Mouse (Mus musculus): ENCODE measurements around the gene Igf1r.

Igf1r gene

GRCm38 (mm10) chr7:67952777-67953700, at the start of gene Igf1r:
Gene Igf1r, plus strand, starts transcription at chr7:67952827.
- peak; percentile 73 for DNase-seq

DNA sequence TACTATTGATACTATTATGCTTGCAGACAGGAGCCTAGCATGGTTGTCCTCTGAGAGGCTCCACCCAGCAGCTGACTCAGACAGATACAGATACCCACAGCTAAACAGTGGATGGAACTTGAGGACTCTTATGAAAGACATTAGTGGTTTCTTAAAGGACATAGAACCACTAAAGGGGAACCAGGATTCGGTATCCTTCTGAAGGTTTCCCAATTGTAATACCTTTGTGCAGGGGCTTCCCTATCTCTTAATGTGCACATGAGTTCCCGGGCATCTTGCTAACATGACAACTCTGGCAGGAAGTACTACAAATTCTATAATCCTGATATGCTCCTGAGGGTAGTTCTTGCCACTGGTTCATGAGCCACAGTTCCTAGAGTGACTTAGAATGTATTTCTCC, 46.3 kb upstream of the Igf1r start:
- no peak for DNase-seq

- no peak for DNase-seq
Observed at GRCm38 (mm10) chr7:67907786-67908400, 44.7 kb upstream of the Igf1r start.

GRCm38 (mm10) chr7:67910528-67910927, 42.1 kb upstream of the Igf1r start:
- DNase-seq: no peak

DNA sequence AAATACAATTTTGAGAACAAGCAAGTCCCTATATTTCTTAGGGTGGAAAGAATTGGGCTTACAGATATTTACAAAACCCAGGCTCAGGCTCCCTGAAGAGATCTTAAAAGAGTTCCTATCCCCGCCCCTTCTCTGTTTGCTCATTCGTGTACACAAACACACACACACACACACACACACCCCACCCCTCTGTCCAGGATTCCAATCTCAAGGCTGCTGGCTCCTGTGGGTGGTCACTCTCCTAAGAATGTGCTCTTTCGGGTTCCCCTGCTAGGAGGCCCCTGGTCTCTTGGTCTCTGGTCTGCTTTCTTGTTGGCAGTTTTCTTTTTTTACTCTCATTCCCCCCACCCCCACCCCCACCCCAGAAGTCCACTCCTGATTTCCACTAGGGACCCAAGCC, 41.7 kb upstream of the Igf1r start:
- DNase-seq: no peak

- DNase-seq: no peak
Observed at GRCm38 (mm10) chr7:67911841-67912240, 40.8 kb upstream of the Igf1r start.

- no peak for DNase-seq
Observed at GRCm38 (mm10) chr7:67916960-67917359, 35.7 kb upstream of the Igf1r start.

DNA sequence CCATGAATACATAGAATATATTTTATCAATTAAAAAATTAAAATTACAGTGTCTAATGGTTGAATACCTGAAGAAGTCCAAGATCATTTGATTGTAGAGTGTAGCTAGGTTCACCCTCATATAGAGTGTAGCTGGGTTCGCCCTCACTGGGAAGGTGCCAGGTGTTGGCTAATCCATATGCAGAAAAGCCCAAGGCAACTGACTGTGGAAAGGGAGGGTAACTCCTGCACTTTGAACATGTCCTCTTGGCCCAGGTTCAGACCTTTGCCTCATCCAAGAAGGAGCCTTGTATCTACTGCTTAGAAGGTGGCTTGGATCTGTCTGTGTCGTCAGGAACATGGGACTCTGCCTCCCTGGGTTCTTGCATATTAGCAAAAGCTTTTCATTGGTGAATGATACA, 34.9 kb upstream of the Igf1r start:
- no peak for DNase-seq

DNA sequence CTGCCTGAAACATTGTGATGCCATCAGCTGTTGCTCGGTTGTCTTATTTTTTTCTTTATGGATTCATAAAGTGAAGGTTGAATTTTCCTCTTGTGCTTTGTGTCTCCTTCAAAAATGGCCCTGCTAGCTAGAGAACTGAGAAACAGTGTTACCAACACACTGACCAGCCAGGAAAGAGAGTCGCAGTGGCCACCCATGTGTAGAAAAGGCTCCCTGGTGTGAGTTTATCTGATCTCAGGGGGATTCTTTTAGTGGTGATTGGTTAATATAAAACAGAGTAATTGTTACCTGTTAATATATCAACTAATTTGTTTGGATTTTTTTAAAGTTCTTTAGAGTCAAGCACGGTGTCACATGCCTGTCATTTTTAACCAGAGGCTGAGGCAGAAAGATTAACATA, 33.2 kb upstream of the Igf1r start:
- no peak for DNase-seq

GRCm38 (mm10) chr7:67924215-67924614, 28.4 kb upstream of the Igf1r start:
- DNase-seq: no peak

- DNase-seq: no peak
Observed at GRCm38 (mm10) chr7:67930132-67930531, 22.5 kb upstream of the Igf1r start.

- no peak for DNase-seq
Observed at GRCm38 (mm10) chr7:67936801-67937200, 15.8 kb upstream of the Igf1r start.

- no peak for DNase-seq
Observed at GRCm38 (mm10) chr7:67943805-67944204, 8.8 kb upstream of the Igf1r start.

DNA sequence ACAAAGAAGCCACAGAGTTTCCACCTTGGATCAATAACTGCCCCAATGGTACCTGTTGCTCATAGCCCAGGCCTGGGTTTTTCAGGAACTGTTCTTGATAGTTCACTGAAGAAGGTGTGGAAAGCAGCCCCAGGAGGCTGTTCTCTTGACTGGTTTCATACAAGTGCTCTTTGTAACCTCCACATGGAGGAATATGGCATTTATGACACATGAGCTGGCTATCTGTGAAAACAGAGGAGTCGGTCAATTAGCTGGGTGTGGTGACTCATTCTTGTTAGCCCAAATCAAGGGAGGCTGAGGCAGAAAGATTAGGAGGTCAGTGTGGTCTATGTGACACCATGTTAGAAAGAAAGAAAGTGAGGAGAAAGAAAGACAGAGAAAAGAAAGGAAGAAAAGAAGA, 5.7 kb upstream of the Igf1r start:
- no peak for DNase-seq

- no peak for DNase-seq
Observed at GRCm38 (mm10) chr7:67950346-67950814, 2.2 kb upstream of the Igf1r start.

DNA sequence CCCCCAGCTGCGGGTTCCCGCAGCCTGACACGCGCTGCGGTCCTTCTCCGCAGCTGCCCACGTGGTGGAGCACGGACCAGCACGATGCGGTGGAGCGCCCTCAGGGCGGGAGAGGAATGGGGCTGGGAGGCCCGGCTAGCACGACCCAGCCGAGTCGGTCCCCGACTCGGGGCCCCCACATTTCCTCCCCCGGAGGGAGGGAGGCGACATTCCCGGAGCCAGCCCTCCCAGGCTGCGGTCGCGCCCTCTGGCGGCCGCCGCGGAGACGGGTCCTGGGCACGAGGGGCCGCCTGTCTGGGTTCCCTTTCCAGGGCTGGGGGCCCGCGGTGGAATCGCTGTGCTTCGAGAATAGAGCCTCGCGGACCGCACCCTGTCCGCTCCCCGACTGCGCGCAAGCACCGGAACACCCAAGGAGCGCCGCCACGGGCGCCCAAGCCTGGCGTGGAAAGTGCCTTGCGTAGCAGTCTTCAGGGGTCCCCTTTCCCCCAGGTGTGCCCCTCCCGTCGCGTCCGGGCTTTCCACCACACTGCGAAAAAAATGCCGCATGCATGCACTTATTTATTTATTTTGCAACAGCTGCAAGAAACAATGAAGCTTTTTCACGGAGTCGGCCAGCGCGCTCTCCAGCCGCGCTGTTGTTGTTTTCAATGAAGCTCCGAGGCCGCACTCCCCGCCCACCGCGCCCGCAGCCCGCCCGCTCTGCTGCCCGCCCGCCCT, 1.7 kb upstream of the Igf1r start:
- DNase-seq: peak; percentile 88

GRCm38 (mm10) chr7:67951532-67952035, 1.0 kb upstream of the Igf1r start:
- peak; percentile 93 for DNase-seq

GRCm38 (mm10) chr7:67952036-67952681, 468 bp upstream of the Igf1r start:
- DNase-seq: peak; percentile 75

DNA sequence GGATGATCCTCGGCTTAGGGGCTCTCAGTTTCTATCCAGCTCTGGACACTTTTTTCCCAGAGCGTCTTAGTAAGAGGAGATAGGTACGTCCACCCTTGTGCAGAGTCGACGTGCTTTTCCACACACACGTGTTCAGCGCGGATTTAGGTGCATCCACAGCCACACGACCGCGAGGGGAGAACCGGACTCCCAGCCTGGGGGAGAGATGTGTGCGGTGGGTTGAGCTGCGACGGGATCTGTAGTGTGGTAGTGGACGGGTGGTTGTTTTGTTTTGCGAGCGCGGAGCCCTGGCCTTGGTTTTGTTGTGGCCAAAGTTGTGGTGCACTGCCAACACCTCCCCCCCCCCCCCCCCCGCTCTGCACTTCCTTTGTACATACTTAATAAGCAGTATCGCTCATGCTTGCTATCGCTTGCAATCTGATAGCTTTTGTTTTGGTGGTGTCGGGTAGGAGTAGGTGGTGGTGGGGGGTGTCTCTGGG, 1.2 kb downstream of the Igf1r start:
- DNase-seq: peak; percentile 36

DNA sequence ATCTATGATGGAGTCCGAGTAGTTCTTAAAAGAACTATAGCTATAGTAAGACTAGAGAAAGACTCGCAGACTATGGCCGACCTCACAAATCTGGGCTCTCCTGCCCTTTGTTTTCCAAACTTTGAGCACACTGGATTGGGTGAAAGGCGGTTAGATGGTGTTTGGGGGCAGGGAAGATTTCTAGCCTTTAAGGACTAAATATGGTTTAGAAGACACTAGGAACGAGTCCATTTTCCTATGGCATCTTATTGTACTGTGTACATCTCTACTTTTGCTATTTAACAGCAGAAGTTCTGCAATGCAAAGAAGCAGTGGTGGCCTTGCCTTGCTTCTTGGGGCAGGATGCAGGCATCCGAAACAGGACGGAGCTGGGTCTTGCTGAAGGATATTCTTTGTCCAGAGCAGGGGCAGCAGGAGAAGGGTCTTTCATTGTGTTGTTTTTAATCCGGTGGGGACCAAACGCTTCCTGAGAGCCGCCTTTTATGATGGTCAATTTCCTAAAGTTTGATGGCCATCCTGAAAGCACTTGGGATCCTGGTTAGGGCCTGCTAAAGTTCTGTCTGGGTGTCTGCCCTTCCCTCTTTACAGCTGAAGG, 2.1 kb downstream of the Igf1r start:
- no peak for DNase-seq

DNA sequence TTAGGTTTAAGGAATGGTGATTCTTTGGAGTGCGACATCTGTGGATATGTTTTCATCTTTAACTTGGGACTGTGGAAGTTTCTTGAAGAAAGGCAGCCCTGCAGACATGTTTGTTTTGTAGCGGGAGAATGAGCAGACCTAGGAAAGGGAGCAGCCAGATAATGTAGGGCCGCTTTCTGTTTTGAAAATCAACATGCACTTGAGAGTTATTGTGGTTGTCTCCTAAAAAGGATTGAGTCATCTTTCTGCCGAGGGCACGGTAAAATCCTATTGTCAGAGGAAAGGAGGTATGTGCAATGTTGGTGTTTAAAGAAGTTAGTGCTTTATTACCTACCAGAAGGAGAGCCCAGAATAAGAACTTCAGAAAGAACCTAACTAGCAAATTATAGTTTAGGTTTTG, 2.6 kb downstream of the Igf1r start:
- no peak for DNase-seq

DNA sequence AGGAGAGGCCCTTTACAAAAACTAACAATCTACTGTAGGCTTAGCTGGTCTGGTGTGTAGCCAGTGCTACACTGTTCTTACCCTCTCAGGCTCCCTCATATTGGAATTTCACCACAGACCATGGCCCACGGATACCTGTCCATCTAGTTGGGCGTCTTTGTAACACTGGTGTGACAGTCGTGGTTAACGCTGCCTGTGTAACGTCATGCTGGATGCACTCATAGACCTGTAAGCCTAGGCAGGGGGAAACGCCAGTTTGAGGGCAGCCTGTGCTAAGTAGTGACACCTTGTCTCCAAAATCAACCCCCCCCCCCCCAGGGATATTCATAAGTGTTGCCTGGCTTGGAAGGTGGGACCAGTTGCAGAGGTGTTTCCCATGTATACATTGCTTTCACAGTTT, 4.7 kb downstream of the Igf1r start:
- DNase-seq: no peak
